Mouse (Mus musculus) heart, adult 2 months (tissue): ENCODE results near the gene Ctnna3.

Source experiments
- CTCF ChIP-seq: fragments of 200-600 bp; IDR thresholded peaks from 2 replicates; pipeline ENCODE4 v1.8.1; 2022; ENCODE audit warnings: antibody characterized with exemption, mild to moderate bottlenecking, moderate library complexity
- POLR2A ChIP-seq: fragments of 200-500 bp; IDR thresholded peaks from 2 replicates; pipeline ENCODE4 v1.6.1; 2011; ENCODE audit warnings: mild to moderate bottlenecking, low read depth, low read length, control low read depth; ENCODE audit not compliant: insufficient read depth

DNA sequence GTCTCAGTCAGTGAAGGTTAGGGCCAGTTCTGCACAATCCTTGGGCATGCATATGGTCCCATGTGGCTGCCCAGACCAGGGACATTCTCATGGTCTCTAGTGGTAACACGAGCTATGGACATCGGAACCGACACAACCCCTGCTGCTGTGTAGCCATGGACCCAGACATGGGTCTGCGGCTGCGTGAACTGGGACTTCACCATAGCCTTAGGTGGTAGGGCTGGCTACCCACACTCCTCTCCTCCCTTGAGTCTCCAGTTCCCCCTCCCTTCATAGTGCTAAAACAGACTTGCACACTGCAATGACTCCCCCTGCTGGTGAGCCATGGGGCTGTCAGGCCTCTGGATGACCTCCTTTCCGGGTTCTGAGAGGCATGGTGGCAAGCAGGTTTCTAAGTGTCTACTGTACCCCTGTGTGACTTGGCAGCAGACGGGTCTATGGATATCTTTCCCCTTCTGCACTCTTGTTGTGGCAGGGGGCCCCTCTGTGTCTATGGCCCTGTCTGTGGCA lies 144.3 kb downstream of the Ctnna3 start:
- TF ChIP-seq POLR2A = no peak
- peak; percentile 58 for TF ChIP-seq CTCF
